Mouse (Mus musculus) hindbrain, embryonic 12.5 days (tissue): ENCODE data around the gene Lrrc59. TPM values are rescaled to one million over a fixed set of nuclear protein-coding genes. Genes with fewer than 3 reads are reported as not detected.
"Not testable (repeated sequence)": the region's sequence is repeated elsewhere in the genome, so short reads cannot be mapped to it uniquely, and the experiment has no call there.

Source experiments
- ATAC-seq: fragments of 200-750 bp; cut with Nextera tagmentation; 2 replicates; pipeline ENCODE4 v1.8.0; 2017; ENCODE audit warnings: moderate TSS enrichment; ENCODE audit not compliant: low FRiP score
- H3K27ac ChIP-seq: fragments of 300-500 bp; sonication (generic); 2 replicates; pipeline ENCODE4 v1.5.1; 2016; ENCODE audit warnings: mild to moderate bottlenecking
- H3K27me3 ChIP-seq: fragments of 300-500 bp; sonication (generic); 2 replicates; pipeline ENCODE4 v1.6.1; 2016; ENCODE audit warnings: mild to moderate bottlenecking
- H3K36me3 ChIP-seq: fragments of 300-500 bp; sonication (generic); 2 replicates; pipeline ENCODE4 v1.6.1; 2016; ENCODE audit warnings: mild to moderate bottlenecking
- H3K4me1 ChIP-seq: fragments of 300-500 bp; sonication (generic); 2 replicates; pipeline ENCODE4 v1.6.1; 2016
- H3K4me2 ChIP-seq: fragments of 300-500 bp; sonication (generic); replicated peaks from 2 replicates; pipeline ENCODE4 v1.6.1; 2016; ENCODE audit warnings: mild to moderate bottlenecking
- H3K4me3 ChIP-seq: fragments of 300-500 bp; sonication (generic); 2 replicates; pipeline ENCODE4 v1.5.1; 2016; ENCODE audit warnings: mild to moderate bottlenecking
- H3K9ac ChIP-seq: fragments of 300-500 bp; sonication (generic); 2 replicates; pipeline ENCODE4 v1.6.1; 2016; ENCODE audit warnings: mild to moderate bottlenecking, moderate library complexity
- H3K9me3 ChIP-seq: fragments of 300-500 bp; sonication (generic); replicated peaks from 2 replicates; pipeline ENCODE4 v1.6.1; 2016; ENCODE audit warnings: mild to moderate bottlenecking
- WGBS: fragments of 180-500 bp; shearing (Covaris S2); methylation state at CpG from one replicate; pipeline ENCODE4 v1.1.7; 2016; 5-methylcytosine and 5-hydroxymethylcytosine counted together
- polyA plus RNA-seq: library from polyadenylated mRNA; unstranded; fragments of >200 nt; fragmentation: Nextera tagmentation; extraction: Ambion mirVana; gene quantifications from 2 replicates; pipeline ENCODE4 v1.2.1, GENCODE M21; 2016

Lrrc59 gene
- polyA plus RNA-seq, 1 experiment from 2014 or later, result 208 TPM

- Histone ChIP-seq H3K36me3 (no peaks in the 10 kb centered on the region), H3K4me2 (peak overlapping the region; percentile 84), H3K4me1 (peaks cover 26% of the 10 kb centered on the region), H3K9me3 (no peaks in the 10 kb centered on the region), H3K4me3 (peak overlapping the region; percentile 69), H3K27me3 (no peaks in the 10 kb centered on the region), H3K27ac (peak overlapping the region; percentile 95; the same call in 1 of the 2 replicates), H3K9ac (peak overlapping the region; percentile 83; the same call in 1 of the 2 replicates)
- WGBS, result 31% methylated on average over 15 of the region's 15 CpGs
- ATAC-seq, result no peak; the same call in 1 of the 2 replicates
Measured at GRCm38 (mm10) chr11:94677607-94678145, 48.1 kb downstream of the Lrrc59 start.

GRCm38 (mm10) chr11:94680639-94681038 is 51.1 kb downstream of the Lrrc59 start:
- H3K27me3 ChIP-seq, result no peaks in the 10 kb centered on the region
- no peaks in the 10 kb centered on the region for H3K9me3 ChIP-seq
- H3K27ac ChIP-seq, result no peak overlapping the region
- no peak overlapping the region for H3K4me3 ChIP-seq
- H3K4me1 ChIP-seq, result peaks cover 16% of the 10 kb centered on the region
- H3K9ac ChIP-seq, result no peak overlapping the region
- no peaks in the 10 kb centered on the region for H3K36me3 ChIP-seq
- no peak for ATAC-seq
- H3K4me2 ChIP-seq, result no peak overlapping the region

DNA sequence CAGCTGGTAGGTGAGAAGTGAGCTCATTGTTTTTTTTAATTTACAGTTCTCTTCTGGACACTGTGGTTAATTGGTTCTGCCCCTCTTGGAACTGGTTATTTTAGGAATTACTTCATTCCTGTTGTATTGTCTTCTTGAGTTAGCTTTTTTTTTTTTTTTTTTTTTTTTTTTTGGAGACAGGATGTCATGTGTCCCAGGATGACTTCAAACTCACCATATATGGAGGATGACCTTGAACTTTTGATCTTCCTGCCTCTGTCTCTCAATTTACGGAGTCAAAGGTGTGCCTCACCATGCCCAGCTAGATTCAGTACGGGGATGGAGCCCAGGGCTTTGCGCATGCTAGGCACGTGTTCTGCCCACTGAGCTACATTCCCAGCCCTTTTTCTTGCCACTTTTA is 52.1 kb downstream of the Lrrc59 start:
- Histone ChIP-seq H3K4me2 (no peak overlapping the region), H3K9ac (no peak overlapping the region), H3K9me3 (no peaks in the 10 kb centered on the region), H3K36me3 (no peaks in the 10 kb centered on the region), H3K27ac (no peak overlapping the region), H3K4me1 (peaks cover 6% of the 10 kb centered on the region), H3K27me3 (no peaks in the 10 kb centered on the region), H3K4me3 (no peak overlapping the region)
- ATAC-seq, result no peak
- 85% methylated on average over 4 of the region's 4 CpGs for WGBS

DNA sequence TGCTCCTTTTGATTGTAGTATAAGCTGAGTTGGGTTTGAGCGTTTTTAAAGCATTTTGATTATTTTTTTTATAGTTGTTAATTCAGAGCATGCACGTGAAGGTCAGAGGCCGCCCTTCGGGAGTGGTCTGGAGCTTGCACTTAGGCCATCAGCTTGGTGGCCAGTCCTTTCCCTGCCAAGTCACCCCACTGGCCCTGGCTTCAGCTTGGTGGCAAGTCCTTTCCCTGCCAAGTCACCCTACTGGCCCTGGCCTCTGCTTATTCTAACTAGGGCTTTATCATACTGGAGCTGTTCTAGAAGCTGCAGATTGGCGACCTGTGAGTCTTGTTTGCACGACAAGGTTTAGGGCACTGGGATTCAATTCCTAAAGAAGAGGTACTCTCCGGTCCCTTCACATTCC is 52.9 kb downstream of the Lrrc59 start:
- ATAC-seq, result no peak
- no peak overlapping the region for H3K4me2 ChIP-seq
- H3K4me1 ChIP-seq, result peaks cover 4% of the 10 kb centered on the region
- H3K27me3 ChIP-seq, result no peaks in the 10 kb centered on the region
- H3K27ac ChIP-seq, result no peak overlapping the region
- no peaks in the 10 kb centered on the region for H3K9me3 ChIP-seq
- 81% methylated on average over 7 of the region's 7 CpGs for WGBS
- H3K9ac ChIP-seq, result no peak overlapping the region
- H3K4me3 ChIP-seq, result no peak overlapping the region
- no peaks in the 10 kb centered on the region for H3K36me3 ChIP-seq

GRCm38 (mm10) chr11:94687178-94687577 is 57.6 kb downstream of the Lrrc59 start:
- H3K9ac ChIP-seq, result no peak overlapping the region
- H3K36me3 ChIP-seq, result no peaks in the 10 kb centered on the region
- H3K4me3 ChIP-seq, result no peak overlapping the region
- no peaks in the 10 kb centered on the region for H3K27me3 ChIP-seq
- no peak overlapping the region for H3K4me2 ChIP-seq
- no peaks in the 10 kb centered on the region for H3K9me3 ChIP-seq
- no peak for ATAC-seq
- H3K4me1 ChIP-seq, result no peaks in the 10 kb centered on the region
- 84% methylated on average over 6 of the region's 6 CpGs for WGBS
- no peak overlapping the region for H3K27ac ChIP-seq

DNA sequence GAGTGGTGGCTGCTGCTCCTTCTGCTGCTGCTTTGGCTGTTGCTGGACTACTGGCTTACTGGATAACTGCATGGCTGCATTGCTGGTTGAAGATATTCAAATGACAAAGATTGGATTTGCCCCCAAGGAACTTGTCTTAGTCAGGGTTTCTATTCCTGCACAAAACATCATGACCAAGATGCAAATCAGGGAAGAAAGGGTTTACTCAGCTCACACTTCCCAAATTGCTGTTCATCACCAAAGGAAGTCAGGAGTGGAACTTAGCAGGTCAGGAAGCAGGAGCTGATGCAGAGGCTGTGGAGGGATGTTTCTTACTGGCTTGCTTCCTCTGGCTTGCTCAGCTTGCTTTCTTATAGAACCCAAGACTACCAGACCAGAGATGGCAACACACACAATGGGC is 62.9 kb downstream of the Lrrc59 start:
- not testable (repeated sequence) for H3K4me1 ChIP-seq, H3K27me3 ChIP-seq, H3K27ac ChIP-seq, H3K4me2 ChIP-seq, H3K36me3 ChIP-seq, H3K4me3 ChIP-seq, ATAC-seq, H3K9me3 ChIP-seq, H3K9ac ChIP-seq

Other genes with a start within 250 kb of the Lrrc59 start
- gene Abcc3, start 236.8 kb upstream of the Lrrc59 start, polyA plus RNA-seq, result 0.81 and 1.2 TPM in 2 replicates
- gene Cacna1g, start 155.6 kb upstream of the Lrrc59 start, polyA plus RNA-seq, result 19.1 and 21.4 TPM in 2 replicates
- 0.08 TPM in 1 of 2 replicates, not detected in the other for gene Spata20, start 143.6 kb upstream of the Lrrc59 start, polyA plus RNA-seq
- 1.7 and 2.5 TPM in 2 replicates for gene Epn3, start 129.8 kb upstream of the Lrrc59 start, polyA plus RNA-seq
- gene Mycbpap, start 108.0 kb upstream of the Lrrc59 start, polyA plus RNA-seq, result 4.2 and 5.2 TPM in 2 replicates
- gene Rsad1, start 80.5 kb upstream of the Lrrc59 start, polyA plus RNA-seq, result 3.4 and 4.6 TPM in 2 replicates
- 0.98 and 1.5 TPM in 2 replicates for gene Chad, start 64.7 kb upstream of the Lrrc59 start, polyA plus RNA-seq
- gene Acsf2, start 27.9 kb upstream of the Lrrc59 start, polyA plus RNA-seq, result 3.3 and 3.5 TPM in 2 replicates
- gene Mrpl27, start 24.0 kb downstream of the Lrrc59 start, polyA plus RNA-seq, result 126 and 131 TPM in 2 replicates
- gene Eme1, start 24.2 kb downstream of the Lrrc59 start, polyA plus RNA-seq, result 20.8 and 21.3 TPM in 2 replicates
- gene Xylt2, start 47.7 kb downstream of the Lrrc59 start, polyA plus RNA-seq, result 19.4 and 20.3 TPM in 2 replicates
- 0.12 TPM in 1 of 2 replicates, not detected in the other for gene Gm11541, start 74.7 kb downstream of the Lrrc59 start, polyA plus RNA-seq
- gene Cdc34b, start 112.0 kb downstream of the Lrrc59 start, polyA plus RNA-seq, result 0.23 and 0.38 TPM in 2 replicates
- gene Tmem92, start 152.9 kb downstream of the Lrrc59 start, polyA plus RNA-seq, result not detected in 2 replicates